Mouse (Mus musculus): ENCODE measurements at regions not wholly inside any gene's neighbourhood (a gene's known extent, or its start where the extent isn't known, plus 50 kb on each side); places are given as distances from the start of the nearest gene placed in this dataset.
A peak's percentile ranks its signal among the peaks of the same experiment; 100 is the strongest.
"Not testable (repeated sequence)": the region's sequence is repeated elsewhere in the genome, so short reads cannot be mapped to it uniquely, and the experiment has no call there.

GRCm38 (mm10) chr13:42000966-42001365 is 50.9 kb upstream of the Hivep1 start:
- DNase-seq (ENCODE audit: low spot score), result no peak
- peaks cover 21% of the 10 kb centered on the region for H3K4me1 ChIP-seq
- H3K27me3 ChIP-seq (ENCODE audit: low read depth, poor library complexity, severe bottlenecking), result no peaks in the 10 kb centered on the region
- no peaks in the 10 kb centered on the region for H3K9me3 ChIP-seq (replicated peaks)
- H3K36me3 ChIP-seq, result no peaks in the 10 kb centered on the region
- H3K4me3 ChIP-seq, result no peak overlapping the region
- 74% methylated on average over 3 of the region's 3 CpGs for WGBS
- no peak overlapping the region for H3K27ac ChIP-seq

GRCm38 (mm10) chr13:41997883-41998282 is 53.9 kb upstream of the Hivep1 start:
- Histone ChIP-seq H3K27me3 (ENCODE audit: low read depth, poor library complexity, severe bottlenecking) (no peaks in the 10 kb centered on the region), H3K9me3 (replicated peaks) (no peaks in the 10 kb centered on the region), H3K36me3 (no peaks in the 10 kb centered on the region), H3K27ac (peak overlapping the region; percentile 74), H3K4me3 (peak overlapping the region; percentile 21; the same call in 1 of the 2 replicates), H3K4me1 (peaks cover 21% of the 10 kb centered on the region)
- WGBS, result 28% methylated on average over 9 of the region's 9 CpGs
- DNase-seq (ENCODE audit: low spot score), result peak; percentile 75

GRCm38 (mm10) chr13:41994126-41994525 is 57.7 kb upstream of the Hivep1 start:
- H3K36me3 ChIP-seq, result no peaks in the 10 kb centered on the region
- WGBS, result 71% methylated on average over 3 of the region's 3 CpGs
- no peak overlapping the region for H3K27ac ChIP-seq
- no peak for DNase-seq (ENCODE audit: low spot score)
- H3K27me3 ChIP-seq (ENCODE audit: low read depth, poor library complexity, severe bottlenecking), result no peaks in the 10 kb centered on the region
- H3K9me3 ChIP-seq (replicated peaks), result no peaks in the 10 kb centered on the region
- H3K4me1 ChIP-seq, result peaks cover 21% of the 10 kb centered on the region
- H3K4me3 ChIP-seq, result no peak overlapping the region

- H3K27ac ChIP-seq, result no peak overlapping the region
- no peaks in the 10 kb centered on the region for H3K9me3 ChIP-seq (replicated peaks)
- WGBS, result 74% methylated on average over 3 of the region's 3 CpGs
- H3K4me3 ChIP-seq, result no peak overlapping the region
- no peaks in the 10 kb centered on the region for H3K4me1 ChIP-seq
- H3K27me3 ChIP-seq (ENCODE audit: low read depth, poor library complexity, severe bottlenecking), result no peaks in the 10 kb centered on the region
- H3K36me3 ChIP-seq, result no peaks in the 10 kb centered on the region
- DNase-seq (ENCODE audit: low spot score), result no peak
Observed at GRCm38 (mm10) chr13:41975918-41976317, 75.9 kb upstream of the Hivep1 start.

DNA sequence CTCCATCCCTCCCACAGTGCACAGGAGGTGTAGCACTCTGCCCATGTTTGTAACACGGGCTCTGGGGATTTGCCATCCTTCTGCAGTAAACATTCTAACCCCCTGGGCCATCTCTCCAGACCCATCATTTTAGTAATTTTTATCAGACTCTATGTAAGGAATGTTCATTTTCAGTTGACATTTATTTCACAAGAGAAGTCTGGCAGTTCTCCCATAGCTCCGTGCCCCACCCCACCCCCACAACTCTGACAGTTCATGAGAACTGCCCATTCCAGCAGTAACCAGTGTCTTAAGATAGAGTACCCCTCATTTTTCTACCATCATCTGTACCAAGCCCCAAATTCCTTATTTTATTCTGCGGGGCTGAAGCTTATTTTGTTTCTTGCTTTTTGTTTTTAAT is 88.9 kb upstream of the Hivep1 start:
- H3K36me3 ChIP-seq, result no peaks in the 10 kb centered on the region
- WGBS, result 80% methylated on average over 3 of the region's 3 CpGs
- H3K27me3 ChIP-seq (ENCODE audit: low read depth, poor library complexity, severe bottlenecking), result no peaks in the 10 kb centered on the region
- no peaks in the 10 kb centered on the region for H3K4me1 ChIP-seq
- no peaks in the 10 kb centered on the region for H3K9me3 ChIP-seq (replicated peaks)
- no peak for DNase-seq (ENCODE audit: low spot score)
- H3K27ac ChIP-seq, result no peak overlapping the region
- no peak overlapping the region for H3K4me3 ChIP-seq

GRCm38 (mm10) chr13:41960960-41961359 is 90.9 kb upstream of the Hivep1 start:
- not testable (repeated sequence) for H3K4me1 ChIP-seq; DNase-seq (ENCODE audit: low spot score); H3K27me3 ChIP-seq (ENCODE audit: low read depth, poor library complexity, severe bottlenecking); H3K9me3 ChIP-seq (replicated peaks); H3K27ac ChIP-seq; H3K4me3 ChIP-seq; H3K36me3 ChIP-seq
- WGBS, result 88% methylated on average over 3 of the region's 3 CpGs

DNA sequence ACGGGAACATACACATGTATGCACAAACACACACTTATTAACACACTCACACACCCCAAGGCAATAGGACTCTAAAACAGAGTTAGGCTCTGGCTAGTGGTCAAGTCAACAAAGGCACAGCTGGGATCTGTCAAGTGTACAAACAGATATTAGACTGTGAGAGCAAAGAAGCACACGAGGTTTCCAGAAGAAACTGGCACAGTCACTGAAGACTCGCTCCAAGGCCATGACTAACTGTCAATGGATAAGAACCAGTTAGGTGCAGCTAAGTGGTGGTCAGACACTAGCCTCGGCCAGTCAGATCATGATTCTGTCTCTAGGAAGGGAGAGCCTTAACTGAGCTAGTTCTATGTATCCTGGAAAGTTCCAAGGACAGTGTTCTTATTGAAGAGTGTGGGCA is 93.9 kb upstream of the Hivep1 start:
- no peaks in the 10 kb centered on the region for H3K9me3 ChIP-seq (replicated peaks)
- WGBS, result 85% methylated on average over 4 of the region's 4 CpGs

DNA sequence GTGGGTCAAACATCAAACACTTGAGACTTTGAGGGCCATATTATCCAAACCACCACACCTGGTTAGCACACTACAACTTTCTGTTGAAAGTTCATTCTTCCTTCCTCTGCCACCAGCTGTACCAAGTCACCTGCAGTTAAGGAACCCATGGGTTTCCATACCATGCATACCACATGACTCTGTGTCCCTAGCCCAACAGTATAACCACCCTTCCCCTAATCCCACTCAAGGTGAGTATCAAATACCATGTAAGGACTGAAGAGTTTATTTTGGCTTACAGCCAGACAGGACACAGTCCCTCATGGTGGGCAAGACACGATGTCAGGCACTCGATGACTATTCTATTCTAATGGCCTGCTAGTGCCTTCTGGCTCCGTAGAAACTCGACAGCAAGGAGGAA is 95.9 kb upstream of the Hivep1 start:
- WGBS, result 86% methylated on average over 4 of the region's 4 CpGs
- Histone ChIP-seq H3K9me3 (replicated peaks) (no peaks in the 10 kb centered on the region), H3K27me3 (ENCODE audit: low read depth, poor library complexity, severe bottlenecking) (no peaks in the 10 kb centered on the region), H3K4me3 (no peak overlapping the region), H3K36me3 (no peaks in the 10 kb centered on the region), H3K4me1 (no peaks in the 10 kb centered on the region), H3K27ac (no peak overlapping the region)
- DNase-seq (ENCODE audit: low spot score), result no peak

More for the DNA sequence above, 93.9 kb upstream of the Hivep1 start:
- H3K36me3 ChIP-seq, result no peaks in the 10 kb centered on the region
- H3K27ac ChIP-seq, result no peak overlapping the region
- no peaks in the 10 kb centered on the region for H3K4me1 ChIP-seq
- no peak for DNase-seq (ENCODE audit: low spot score)
- H3K27me3 ChIP-seq (ENCODE audit: low read depth, poor library complexity, severe bottlenecking), result no peaks in the 10 kb centered on the region
- H3K4me3 ChIP-seq, result no peak overlapping the region

- no peak for DNase-seq (ENCODE audit: low spot score)
- Histone ChIP-seq H3K4me1 (no peaks in the 10 kb centered on the region), H3K27ac (no peak overlapping the region), H3K9me3 (replicated peaks) (no peaks in the 10 kb centered on the region), H3K4me3 (no peak overlapping the region), H3K27me3 (ENCODE audit: low read depth, poor library complexity, severe bottlenecking) (no peaks in the 10 kb centered on the region), H3K36me3 (no peaks in the 10 kb centered on the region)
- WGBS, result 78% methylated on average over 3 of the region's 3 CpGs
Observed at GRCm38 (mm10) chr13:41955198-41955597, 96.6 kb upstream of the Hivep1 start.

DNA sequence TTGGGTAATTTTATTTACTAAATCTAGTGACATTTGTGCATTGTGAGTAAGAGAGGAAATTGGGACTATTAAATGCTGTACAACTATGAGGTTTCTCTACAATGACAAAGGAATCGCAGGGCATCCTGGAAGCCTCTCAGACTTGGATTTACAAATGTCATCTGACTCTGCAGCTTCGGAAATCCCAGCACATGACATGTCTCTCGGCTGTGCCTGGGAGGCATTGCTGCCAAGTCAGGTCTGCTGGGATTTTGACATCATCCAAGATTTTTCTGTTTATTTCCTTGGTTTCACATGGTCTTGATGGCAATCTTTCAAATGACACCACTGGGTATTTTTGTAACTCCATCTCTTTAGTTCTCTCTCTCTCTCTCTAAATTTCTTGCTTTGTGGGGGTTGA is 99.4 kb upstream of the Hivep1 start:
- H3K4me1 ChIP-seq, result no peaks in the 10 kb centered on the region
- H3K27ac ChIP-seq, result no peak overlapping the region
- H3K9me3 ChIP-seq (replicated peaks), result no peaks in the 10 kb centered on the region
- H3K27me3 ChIP-seq (ENCODE audit: low read depth, poor library complexity, severe bottlenecking), result no peaks in the 10 kb centered on the region
- no peak overlapping the region for H3K4me3 ChIP-seq
- 83% methylated on average over 3 of the region's 3 CpGs for WGBS
- DNase-seq (ENCODE audit: low spot score), result no peak
- H3K36me3 ChIP-seq, result no peaks in the 10 kb centered on the region

- no peaks in the 10 kb centered on the region for H3K9me3 ChIP-seq (replicated peaks)
- 87% methylated on average over 3 of the region's 3 CpGs for WGBS
Observed at GRCm38 (mm10) chr13:41948241-41948640, 100.8 kb upstream of the Adtrp start.

GRCm38 (mm10) chr13:41932313-41933100 is 85.0 kb upstream of the Adtrp start:
- 85% methylated on average over 12 of the region's 12 CpGs for WGBS
- Histone ChIP-seq H3K27ac (no peak overlapping the region), H3K4me1 (no peaks in the 10 kb centered on the region), H3K4me3 (no peak overlapping the region), H3K27me3 (ENCODE audit: low read depth, poor library complexity, severe bottlenecking) (no peaks in the 10 kb centered on the region), H3K9me3 (replicated peaks) (no peaks in the 10 kb centered on the region), H3K36me3 (no peaks in the 10 kb centered on the region)
- no peak for DNase-seq (ENCODE audit: low spot score)

More at GRCm38 (mm10) chr13:41948241-41948640, 100.8 kb upstream of the Adtrp start:
- Histone ChIP-seq H3K4me1 (no peaks in the 10 kb centered on the region), H3K27ac (no peak overlapping the region), H3K36me3 (no peaks in the 10 kb centered on the region), H3K27me3 (ENCODE audit: low read depth, poor library complexity, severe bottlenecking) (no peaks in the 10 kb centered on the region), H3K4me3 (no peak overlapping the region)
- no peak for DNase-seq (ENCODE audit: low spot score)

- 95% methylated on average over 1 of the region's 1 CpGs for WGBS
- no peak overlapping the region for H3K4me3 ChIP-seq
- H3K36me3 ChIP-seq, result no peaks in the 10 kb centered on the region
- H3K9me3 ChIP-seq (replicated peaks), result no peaks in the 10 kb centered on the region
- no peaks in the 10 kb centered on the region for H3K27me3 ChIP-seq (ENCODE audit: low read depth, poor library complexity, severe bottlenecking)
- no peak overlapping the region for H3K27ac ChIP-seq
- H3K4me1 ChIP-seq, result no peaks in the 10 kb centered on the region
- DNase-seq (ENCODE audit: low spot score), result no peak
Observed at GRCm38 (mm10) chr13:41929768-41930167, 82.3 kb upstream of the Adtrp start.

DNA sequence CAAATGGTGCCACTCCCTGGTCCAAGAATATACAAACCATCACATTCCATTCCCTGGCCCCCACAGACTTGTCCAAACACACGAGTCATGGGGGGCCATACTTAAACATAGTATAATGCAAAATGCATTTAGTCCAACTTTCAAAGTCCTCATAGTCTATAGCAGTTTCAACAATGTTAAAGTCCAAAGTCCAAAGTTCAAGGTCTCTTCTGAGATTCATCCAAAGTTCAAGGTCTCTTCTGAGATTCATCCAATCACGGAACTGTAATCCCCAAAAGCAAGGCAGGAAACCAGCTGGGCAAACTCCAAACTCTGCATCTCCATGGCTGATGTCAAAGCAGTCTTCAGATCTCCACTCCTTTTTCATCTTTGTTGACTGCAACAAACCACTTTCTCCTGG is 78.4 kb upstream of the Adtrp start:
- not testable (repeated sequence) for H3K9me3 ChIP-seq (replicated peaks); H3K4me1 ChIP-seq; H3K4me3 ChIP-seq; H3K36me3 ChIP-seq; H3K27me3 ChIP-seq (ENCODE audit: low read depth, poor library complexity, severe bottlenecking); H3K27ac ChIP-seq; DNase-seq (ENCODE audit: low spot score)
- 86% methylated on average over 2 of the region's 2 CpGs for WGBS

Measured in limb, embryonic 10.5 days (tissue).